Mouse (Mus musculus) kidney, postnatal 14 days (tissue): Measurements from ENCODE around the gene Pih1d1.
A peak's percentile ranks its signal among the peaks of the same experiment; 100 is the strongest.
"Not testable (repeated sequence)": the region's sequence is repeated elsewhere in the genome, so short reads cannot be mapped to it uniquely, and the experiment has no call there.

Experiments
- DNase-seq: peaks from one replicate; pipeline ENCODE4 v3.0.0; 2022; ENCODE audit warnings: mixed read lengths

The Pih1d1 gene

GRCm38 (mm10) chr7:45154096-45154992 is at the start of gene Pih1d1, which contains the start of gene Aldh16a1:
TSS of gene Pih1d1 (plus strand) at chr7:45154303.
TSS of gene Aldh16a1 (minus strand) at chr7:45154584.
- peak; percentile 99 for DNase-seq

GRCm38 (mm10) chr7:45104941-45105340 is 49.2 kb upstream of the Pih1d1 start:
- no peak for DNase-seq

- no peak for DNase-seq
Measured at GRCm38 (mm10) chr7:45105491-45105890, 48.6 kb upstream of the Pih1d1 start.

- DNase-seq, result no peak
Measured at GRCm38 (mm10) chr7:45106441-45106840, 47.7 kb upstream of the Pih1d1 start.

- no peak for DNase-seq
Measured at GRCm38 (mm10) chr7:45107052-45107645, 47.0 kb upstream of the Pih1d1 start.

- not testable (repeated sequence) for DNase-seq
Measured at GRCm38 (mm10) chr7:45110089-45110488, 44.0 kb upstream of the Pih1d1 start.

GRCm38 (mm10) chr7:45111940-45112339 is 42.2 kb upstream of the Pih1d1 start:
- no peak for DNase-seq

- DNase-seq, result no peak
Measured at GRCm38 (mm10) chr7:45112529-45112928, 41.6 kb upstream of the Pih1d1 start.

- DNase-seq, result no peak
Measured at GRCm38 (mm10) chr7:45113476-45113875, 40.6 kb upstream of the Pih1d1 start.

- no peak for DNase-seq
Measured at GRCm38 (mm10) chr7:45117566-45117965, 36.5 kb upstream of the Pih1d1 start.

- no peak for DNase-seq
Measured at GRCm38 (mm10) chr7:45118336-45118735, 35.8 kb upstream of the Pih1d1 start.

GRCm38 (mm10) chr7:45119780-45120709 is 34.1 kb upstream of the Pih1d1 start:
- no peak for DNase-seq

- DNase-seq, result peak; percentile 78
Measured at GRCm38 (mm10) chr7:45121404-45121803, 32.7 kb upstream of the Pih1d1 start.

- no peak for DNase-seq
Measured at GRCm38 (mm10) chr7:45121966-45122365, 32.1 kb upstream of the Pih1d1 start.

- no peak for DNase-seq
Measured at GRCm38 (mm10) chr7:45122561-45123185, 31.4 kb upstream of the Pih1d1 start.

- no peak for DNase-seq
Measured at GRCm38 (mm10) chr7:45123186-45123570, 30.9 kb upstream of the Pih1d1 start.

- DNase-seq, result peak; percentile 99
Measured at GRCm38 (mm10) chr7:45124224-45125143, 29.6 kb upstream of the Pih1d1 start, which contains the start of gene Rps11. TSS of gene Rps11 (minus strand) at chr7:45124439.

- DNase-seq, result no peak
Measured at GRCm38 (mm10) chr7:45125144-45125600, 28.9 kb upstream of the Pih1d1 start.

- not testable (repeated sequence) for DNase-seq
Measured at GRCm38 (mm10) chr7:45125649-45126048, 28.5 kb upstream of the Pih1d1 start.

GRCm38 (mm10) chr7:45126147-45126843 is 27.8 kb upstream of the Pih1d1 start:
- DNase-seq, result no peak
